Mouse (Mus musculus) lung, embryonic 15.5 days (tissue): ENCODE data around the gene Rbak. TPM values are rescaled to one million over a fixed set of nuclear protein-coding genes. Genes with fewer than 3 reads are reported as not detected.
"Not testable (repeated sequence)": the region's sequence is repeated elsewhere in the genome, so short reads cannot be mapped to it uniquely, and the experiment has no call there.

Experiments used
- ATAC-seq: fragments of 200-750 bp; cut with Nextera tagmentation; 2 replicates; pipeline ENCODE4 v1.8.0; 2017; ENCODE audit warnings: moderate number of reproducible peaks, borderline replicate concordance; ENCODE audit not compliant: low FRiP score, low TSS enrichment; ENCODE audit errors: extremely low read depth
- H3K27ac ChIP-seq: fragments of 300-500 bp; sonication (generic); 2 replicates; pipeline ENCODE4 v1.5.1; 2015; ENCODE audit warnings: moderate library complexity, mild to moderate bottlenecking, inconsistent platforms
- H3K27me3 ChIP-seq: fragments of 300-500 bp; sonication (generic); 2 replicates; pipeline ENCODE4 v1.6.1; 2015; ENCODE audit warnings: inconsistent platforms
- H3K36me3 ChIP-seq: fragments of 300-500 bp; sonication (generic); 2 replicates; pipeline ENCODE4 v1.6.1; 2015; ENCODE audit warnings: inconsistent platforms
- H3K4me1 ChIP-seq: fragments of 300-500 bp; sonication (generic); 2 replicates; pipeline ENCODE4 v1.6.1; 2015; ENCODE audit warnings: inconsistent platforms
- H3K4me2 ChIP-seq: fragments of 300-500 bp; sonication (generic); 2 replicates; pipeline ENCODE4 v1.6.1; 2015; ENCODE audit warnings: inconsistent platforms, mild to moderate bottlenecking, moderate library complexity
- H3K4me3 ChIP-seq: fragments of 300-500 bp; sonication (generic); 2 replicates; pipeline ENCODE4 v1.5.1; 2015; ENCODE audit warnings: mild to moderate bottlenecking, inconsistent platforms
- H3K9ac ChIP-seq: fragments of 300-500 bp; sonication (generic); 2 replicates; pipeline ENCODE4 v1.6.1; 2015; ENCODE audit warnings: inconsistent platforms
- H3K9me3 ChIP-seq: fragments of 300-500 bp; sonication (generic); 2 replicates; pipeline ENCODE4 v1.6.1; 2016; ENCODE audit warnings: inconsistent platforms
- WGBS: fragments of 180-500 bp; shearing (Covaris S2); methylation state at CpG from one replicate; pipeline ENCODE4 v1.1.7; 2015; 5-methylcytosine and 5-hydroxymethylcytosine counted together
- polyA plus RNA-seq: library from polyadenylated mRNA; unstranded; fragments of >200 nt; fragmentation: Nextera tagmentation; extraction: Ambion mirVana; gene quantifications from 2 replicates; pipeline ENCODE4 v1.2.1, GENCODE M21; 2015

Gene Rbak
- polyA plus RNA-seq, 1 experiment from 2014 or later, result 11.8 TPM

- H3K4me3 ChIP-seq, result no peak overlapping the region
- no peaks in the 10 kb centered on the region; the same call in 1 of the 2 replicates for H3K9me3 ChIP-seq
- WGBS, result 88% methylated on average over 3 of the region's 3 CpGs
- H3K27me3 ChIP-seq, result no peaks in the 10 kb centered on the region
- no peak for ATAC-seq
- no peak overlapping the region for H3K27ac ChIP-seq
- peaks cover 13% of the 10 kb centered on the region for H3K4me1 ChIP-seq
- H3K36me3 ChIP-seq, result peaks cover 58% of the 10 kb centered on the region
- H3K4me2 ChIP-seq, result no peak overlapping the region
- no peak overlapping the region for H3K9ac ChIP-seq
Measured at GRCm38 (mm10) chr5:143177541-143178200, 2.9 kb downstream of the Rbak start.

DNA sequence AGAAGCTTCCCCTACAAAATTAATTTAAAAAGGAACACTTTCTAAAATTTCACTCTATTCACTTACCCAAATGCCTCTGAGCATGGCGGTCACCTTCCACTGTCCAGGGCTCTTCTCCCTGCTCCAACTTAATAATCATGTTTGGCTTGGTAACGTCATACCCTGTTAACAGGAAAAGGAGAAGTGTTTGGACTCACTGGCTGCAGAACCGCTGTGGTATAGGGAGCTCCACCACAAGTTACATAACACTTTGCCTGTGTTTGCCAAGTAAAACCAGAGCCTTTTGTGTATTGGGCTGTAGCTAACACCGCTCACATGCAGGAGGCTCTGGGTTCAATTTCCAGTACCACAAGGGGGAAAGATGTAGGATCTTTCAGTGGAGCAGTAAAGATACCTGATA is 4.6 kb downstream of the Rbak start:
- H3K4me2 ChIP-seq, result no peak overlapping the region
- H3K9me3 ChIP-seq, result no peaks in the 10 kb centered on the region; the same call in 1 of the 2 replicates
- H3K27me3 ChIP-seq, result no peaks in the 10 kb centered on the region
- peaks cover 75% of the 10 kb centered on the region for H3K36me3 ChIP-seq
- H3K27ac ChIP-seq, result no peak overlapping the region
- peaks cover 13% of the 10 kb centered on the region for H3K4me1 ChIP-seq
- H3K4me3 ChIP-seq, result no peak overlapping the region
- H3K9ac ChIP-seq, result no peak overlapping the region
- ATAC-seq, result no peak
- WGBS, result 91% methylated on average over 4 of the region's 4 CpGs

DNA sequence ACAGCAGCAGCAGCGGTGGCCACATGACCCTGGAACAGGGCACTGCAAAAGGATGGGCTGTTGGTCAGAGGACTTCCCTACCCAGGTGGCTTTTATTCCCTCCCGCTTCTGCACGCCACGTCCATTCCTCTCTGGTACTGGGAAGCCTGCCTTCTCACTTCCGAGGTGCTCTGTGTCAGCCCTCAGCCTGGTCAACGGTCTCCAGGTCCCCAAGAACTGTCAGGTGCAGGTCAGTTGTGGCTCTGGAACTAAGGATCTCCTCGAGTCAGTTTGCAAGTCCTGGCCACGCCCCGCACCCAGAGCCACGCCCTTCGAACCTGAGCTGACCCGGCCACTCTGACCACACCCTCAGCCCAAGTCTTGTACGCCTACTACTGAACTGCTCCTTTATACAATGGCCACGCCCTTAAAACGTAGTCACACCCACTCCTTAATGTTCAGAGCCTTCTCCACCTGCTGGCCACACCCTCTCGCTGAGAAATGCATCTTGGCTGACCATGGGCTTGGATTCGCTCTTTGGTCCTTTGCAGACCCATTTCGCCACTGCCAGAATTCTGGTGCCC is 15.0 kb downstream of the Rbak start:
- peaks cover 7% of the 10 kb centered on the region; the same call in 1 of the 2 replicates for H3K4me1 ChIP-seq
- no peak overlapping the region for H3K27ac ChIP-seq
- no peaks in the 10 kb centered on the region for H3K36me3 ChIP-seq
- H3K4me3 ChIP-seq, result no peak overlapping the region
- 8% methylated on average over 18 of the region's 18 CpGs for WGBS
- peak; percentile 72; the same call in 1 of the 2 replicates for ATAC-seq
- no peak overlapping the region for H3K9ac ChIP-seq
- no peaks in the 10 kb centered on the region for H3K27me3 ChIP-seq
- H3K9me3 ChIP-seq, result no peaks in the 10 kb centered on the region
- H3K4me2 ChIP-seq, result peak overlapping the region; percentile 35; the same call in 1 of the 2 replicates

DNA sequence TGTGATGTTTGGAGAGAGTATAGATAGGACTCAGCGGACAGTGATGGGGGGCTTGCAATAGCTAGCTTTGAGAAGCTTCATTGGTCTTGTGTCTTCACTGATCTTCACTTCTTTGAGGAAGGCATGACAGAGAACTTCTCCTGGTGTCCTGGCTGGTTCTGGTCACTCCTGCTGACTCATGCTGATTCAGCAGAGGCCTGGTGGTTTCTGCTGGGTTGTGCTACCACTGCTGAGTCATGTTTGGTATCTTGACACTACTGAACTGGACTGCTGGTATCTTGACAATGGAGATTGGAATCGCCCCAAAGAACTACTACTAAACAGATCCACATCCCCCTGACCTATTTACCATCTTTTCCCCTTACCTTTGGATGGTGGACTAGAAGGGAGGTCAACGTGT is 25.0 kb downstream of the Rbak start:
- H3K27me3 ChIP-seq, result peaks cover 38% of the 10 kb centered on the region
- no peak overlapping the region for H3K27ac ChIP-seq
- no peak for ATAC-seq
- H3K36me3 ChIP-seq, result no peaks in the 10 kb centered on the region
- no peaks in the 10 kb centered on the region for H3K4me1 ChIP-seq
- H3K4me3 ChIP-seq, result no peak overlapping the region
- no peak overlapping the region for H3K9ac ChIP-seq
- H3K4me2 ChIP-seq, result no peak overlapping the region
- H3K9me3 ChIP-seq, result no peaks in the 10 kb centered on the region
- WGBS, result 86% methylated on average over 3 of the region's 3 CpGs

DNA sequence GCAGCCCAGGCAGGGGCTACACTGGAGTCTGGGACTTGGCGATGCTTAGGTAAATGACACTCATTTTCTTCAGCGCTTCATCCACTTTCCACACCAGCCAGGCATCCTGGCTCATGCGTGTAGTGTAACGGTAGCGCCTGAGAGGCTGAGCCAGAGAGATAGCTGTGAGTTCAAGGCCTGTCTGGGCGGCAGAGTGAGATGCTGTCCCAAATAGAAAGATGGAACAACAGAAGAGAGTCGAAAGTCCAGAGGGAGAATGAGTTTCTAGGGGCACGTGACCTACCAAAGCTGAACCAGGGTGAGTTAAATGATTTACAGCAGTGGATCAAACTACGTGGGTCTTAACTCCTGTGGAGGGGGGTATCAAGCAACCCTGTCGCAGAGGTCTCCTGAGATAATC is 26.8 kb downstream of the Rbak start:
- Histone ChIP-seq H3K4me3 (no peak overlapping the region), H3K27ac (no peak overlapping the region), H3K4me2 (no peak overlapping the region), H3K9me3 (no peaks in the 10 kb centered on the region), H3K27me3 (peaks cover 26% of the 10 kb centered on the region), H3K36me3 (no peaks in the 10 kb centered on the region), H3K9ac (no peak overlapping the region), H3K4me1 (no peaks in the 10 kb centered on the region)
- WGBS, result 76% methylated on average over 10 of the region's 10 CpGs
- ATAC-seq, result no peak

GRCm38 (mm10) chr5:143150044-143150443 is 30.5 kb downstream of the Rbak start:
- no peak overlapping the region for H3K4me2 ChIP-seq
- H3K4me1 ChIP-seq, result no peaks in the 10 kb centered on the region
- no peak overlapping the region for H3K27ac ChIP-seq
- ATAC-seq, result no peak
- H3K4me3 ChIP-seq, result no peak overlapping the region
- no peaks in the 10 kb centered on the region for H3K27me3 ChIP-seq
- H3K36me3 ChIP-seq, result no peaks in the 10 kb centered on the region
- 84% methylated on average over 2 of the region's 2 CpGs for WGBS
- H3K9ac ChIP-seq, result no peak overlapping the region
- H3K9me3 ChIP-seq, result no peaks in the 10 kb centered on the region

GRCm38 (mm10) chr5:143149536-143149935 is 31.0 kb downstream of the Rbak start:
- Histone ChIP-seq H3K4me3 (no peak overlapping the region), H3K36me3 (no peaks in the 10 kb centered on the region), H3K27me3 (no peaks in the 10 kb centered on the region), H3K9ac (no peak overlapping the region), H3K27ac (no peak overlapping the region), H3K4me1 (no peaks in the 10 kb centered on the region), H3K9me3 (no peaks in the 10 kb centered on the region), H3K4me2 (no peak overlapping the region)
- 90% methylated on average over 2 of the region's 2 CpGs for WGBS
- no peak for ATAC-seq

DNA sequence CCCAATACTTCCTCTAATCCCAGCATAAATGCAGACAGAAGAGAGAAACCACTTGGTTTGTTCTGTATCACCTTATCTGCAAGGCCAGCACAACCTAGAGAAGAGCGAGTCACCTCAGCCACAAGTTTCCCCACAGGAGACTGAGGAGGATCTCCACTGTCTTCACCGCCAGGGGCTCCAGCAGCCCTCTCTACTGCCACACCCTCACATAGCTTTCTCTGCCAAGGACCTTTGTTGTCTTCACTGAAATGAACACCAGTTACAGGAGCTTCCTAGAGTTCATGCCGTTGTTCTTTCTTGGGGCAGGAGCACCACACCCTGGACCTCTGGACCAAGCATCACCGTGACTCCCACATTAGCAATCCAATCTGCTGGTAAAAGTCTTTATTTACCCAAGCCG is 31.9 kb downstream of the Rbak start:
- ATAC-seq, result no peak
- no peak overlapping the region for H3K4me2 ChIP-seq

GRCm38 (mm10) chr5:143147481-143147880 is 33.1 kb downstream of the Rbak start, which contains the start of gene Olfr718-ps1:
Olfr718-ps1 (minus strand) TSS chr5:143147581.
- ATAC-seq, result no peak
- H3K4me3 ChIP-seq, result no peak within 1 kb of the TSS
- H3K9ac ChIP-seq, result no peak within 1 kb of the TSS
- H3K9me3 ChIP-seq, result no peaks in the 10 kb centered on the region
- no peak within 1 kb of the TSS for H3K4me2 ChIP-seq
- H3K36me3 ChIP-seq, result no peaks in the 10 kb centered on the region
- H3K27me3 ChIP-seq, result no peaks in the 10 kb centered on the region
- WGBS, result 59% methylated on average over 3 of the region's 3 CpGs
- H3K27ac ChIP-seq, result no peak within 1 kb of the TSS
- no peaks in the 10 kb centered on the region for H3K4me1 ChIP-seq

More for the DNA sequence above, 31.9 kb downstream of the Rbak start:
- WGBS, result 84% methylated on average over 5 of the region's 5 CpGs
- Histone ChIP-seq H3K27ac (no peak overlapping the region), H3K9me3 (no peaks in the 10 kb centered on the region), H3K4me3 (no peak overlapping the region), H3K4me1 (no peaks in the 10 kb centered on the region), H3K9ac (no peak overlapping the region), H3K27me3 (no peaks in the 10 kb centered on the region), H3K36me3 (no peaks in the 10 kb centered on the region)

DNA sequence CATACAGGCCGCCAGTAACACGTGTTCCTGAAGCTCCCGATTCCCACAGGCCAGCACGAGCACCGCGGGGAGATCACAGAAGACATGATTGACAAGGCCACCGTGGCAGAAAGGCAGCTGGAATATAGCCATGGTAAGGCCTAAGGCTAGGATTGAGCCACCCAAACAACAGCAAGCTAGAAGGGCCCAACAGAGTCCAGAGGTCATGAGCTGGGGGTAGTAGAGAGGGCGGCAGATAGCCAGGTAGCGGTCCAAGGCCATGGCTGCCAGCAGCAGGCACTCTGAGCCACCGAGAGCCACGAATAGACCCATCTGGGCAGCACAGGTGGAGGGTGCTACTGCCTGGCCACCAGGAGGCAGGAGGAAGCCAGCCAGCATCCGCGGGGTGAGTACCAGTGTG is 43.0 kb downstream of the Rbak start:
- no peaks in the 10 kb centered on the region for H3K27me3 ChIP-seq
- no peaks in the 10 kb centered on the region for H3K4me1 ChIP-seq
- H3K27ac ChIP-seq, result no peak overlapping the region
- no peaks in the 10 kb centered on the region for H3K36me3 ChIP-seq
- no peak overlapping the region for H3K4me2 ChIP-seq
- H3K9ac ChIP-seq, result no peak overlapping the region
- ATAC-seq, result no peak
- no peaks in the 10 kb centered on the region for H3K9me3 ChIP-seq
- H3K4me3 ChIP-seq, result no peak overlapping the region
- WGBS, result 84% methylated on average over 13 of the region's 13 CpGs

DNA sequence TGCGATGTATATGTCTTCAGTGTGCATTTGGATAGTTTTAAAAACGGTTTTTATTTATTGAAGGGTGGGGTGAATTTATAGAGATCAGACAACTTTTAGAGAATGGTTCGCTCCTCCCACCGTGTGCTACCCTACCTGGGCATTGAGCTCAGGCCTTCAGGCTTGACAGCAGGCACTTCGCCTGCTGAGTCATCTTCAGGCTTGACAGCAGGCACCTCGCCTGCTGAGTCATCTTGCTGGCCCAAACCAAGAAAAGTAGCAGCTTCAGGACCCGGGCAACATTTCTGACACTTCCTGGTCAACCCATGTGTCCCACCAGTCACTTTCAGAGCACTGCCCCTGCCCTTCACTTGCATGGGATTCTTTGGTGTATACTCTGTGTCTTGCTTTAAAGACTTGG is 45.5 kb downstream of the Rbak start:
- no peaks in the 10 kb centered on the region for H3K4me1 ChIP-seq
- H3K36me3 ChIP-seq, result no peaks in the 10 kb centered on the region
- H3K4me3 ChIP-seq, result no peak overlapping the region
- ATAC-seq, result no peak
- no peaks in the 10 kb centered on the region for H3K27me3 ChIP-seq
- H3K9me3 ChIP-seq, result no peaks in the 10 kb centered on the region
- no peak overlapping the region for H3K4me2 ChIP-seq
- no peak overlapping the region for H3K27ac ChIP-seq
- 89% methylated on average over 7 of the region's 7 CpGs for WGBS
- H3K9ac ChIP-seq, result no peak overlapping the region

- not testable (repeated sequence) for ATAC-seq, H3K4me3 ChIP-seq, H3K9ac ChIP-seq, H3K27me3 ChIP-seq, H3K4me2 ChIP-seq, H3K36me3 ChIP-seq, H3K27ac ChIP-seq, H3K9me3 ChIP-seq, H3K4me1 ChIP-seq
- 82% methylated on average over 4 of the region's 6 CpGs for WGBS
Measured at GRCm38 (mm10) chr5:143134216-143135010, 46.2 kb downstream of the Rbak start.
